Mouse (Mus musculus) limb, embryonic 15.5 days (tissue): ENCODE measurements at regions not wholly inside any gene's neighbourhood (a gene's known extent, or its start where the extent isn't known, plus 50 kb on each side); places are given as distances from the start of the nearest gene placed in this dataset.

Experiments used
- ATAC-seq: fragments of 200-750 bp; cut with Nextera tagmentation; 2 replicates; pipeline ENCODE4 v1.8.0; 2017; ENCODE audit warnings: low read depth, moderate TSS enrichment; ENCODE audit not compliant: insufficient number of reproducible peaks, low FRiP score, low TSS enrichment
- H3K27ac ChIP-seq: fragments of 300-500 bp; sonication (generic); 2 replicates; pipeline ENCODE4 v1.5.1; 2015; ENCODE audit warnings: moderate library complexity, mild to moderate bottlenecking, inconsistent platforms
- H3K27me3 ChIP-seq: fragments of 300-500 bp; sonication (generic); 2 replicates; pipeline ENCODE4 v1.6.1; 2015; ENCODE audit warnings: inconsistent platforms
- H3K36me3 ChIP-seq: fragments of 300-500 bp; sonication (generic); 2 replicates; pipeline ENCODE4 v1.6.1; 2015; ENCODE audit warnings: inconsistent platforms
- H3K4me1 ChIP-seq: fragments of 300-500 bp; sonication (generic); 2 replicates; pipeline ENCODE4 v1.6.1; 2015; ENCODE audit warnings: inconsistent platforms
- H3K4me2 ChIP-seq: fragments of 300-500 bp; sonication (generic); 2 replicates; pipeline ENCODE4 v1.6.1; 2015; ENCODE audit warnings: mild to moderate bottlenecking, inconsistent platforms
- H3K4me3 ChIP-seq: fragments of 300-500 bp; sonication (generic); 2 replicates; pipeline ENCODE4 v1.5.1; 2015; ENCODE audit warnings: mild to moderate bottlenecking, inconsistent platforms
- H3K9ac ChIP-seq: fragments of 300-500 bp; sonication (generic); 2 replicates; pipeline ENCODE4 v1.6.1; 2015; ENCODE audit warnings: inconsistent platforms
- H3K9me3 ChIP-seq: fragments of 300-500 bp; sonication (generic); 2 replicates; pipeline ENCODE4 v1.6.1; 2016; ENCODE audit warnings: inconsistent platforms
- WGBS: fragments of 180-500 bp; shearing (Covaris S2); methylation state at CpG from one replicate; pipeline ENCODE4 v1.1.7; 2015; 5-methylcytosine and 5-hydroxymethylcytosine counted together

- Histone ChIP-seq H3K4me1 (peaks cover 17% of the 10 kb centered on the region), H3K36me3 (no peaks in the 10 kb centered on the region), H3K9ac (no peak overlapping the region), H3K4me2 (no peak overlapping the region), H3K27ac (no peak overlapping the region), H3K4me3 (no peak overlapping the region), H3K27me3 (no peaks in the 10 kb centered on the region), H3K9me3 (no peaks in the 10 kb centered on the region)
- ATAC-seq: no peak
- 70% methylated on average over 5 of the region's 5 CpGs for WGBS
These were observed 653.5 kb upstream of the Cdh5 start for GRCm38 (mm10) chr8:103447916-103448315.

GRCm38 (mm10) chr8:103451381-103452018, 649.9 kb upstream of the Cdh5 start:
- Histone ChIP-seq H3K4me2 (no peak overlapping the region), H3K36me3 (no peaks in the 10 kb centered on the region), H3K4me1 (peaks cover 19% of the 10 kb centered on the region), H3K27ac (peak overlapping the region; percentile 73), H3K9ac (no peak overlapping the region), H3K9me3 (no peaks in the 10 kb centered on the region), H3K27me3 (no peaks in the 10 kb centered on the region), H3K4me3 (no peak overlapping the region)
- WGBS: 38% methylated on average over 5 of the region's 5 CpGs
- ATAC-seq: no peak

- 67% methylated on average over 6 of the region's 6 CpGs for WGBS
- Histone ChIP-seq H3K9me3 (no peaks in the 10 kb centered on the region), H3K27ac (no peak overlapping the region), H3K9ac (no peak overlapping the region), H3K36me3 (no peaks in the 10 kb centered on the region), H3K4me1 (0 out of 2 replicates have a peak, but pooled peaks cover 3% of the 10 kb centered on the region), H3K4me2 (no peak overlapping the region), H3K27me3 (no peaks in the 10 kb centered on the region), H3K4me3 (no peak overlapping the region)
- no peak for ATAC-seq
These were observed 644.2 kb upstream of the Cdh5 start for GRCm38 (mm10) chr8:103457176-103457575.

GRCm38 (mm10) chr8:103463557-103463956, 637.9 kb upstream of the Cdh5 start:
- Histone ChIP-seq H3K27me3 (no peaks in the 10 kb centered on the region), H3K27ac (no peak overlapping the region), H3K36me3 (no peaks in the 10 kb centered on the region), H3K9ac (no peak overlapping the region), H3K9me3 (no peaks in the 10 kb centered on the region), H3K4me2 (no peak overlapping the region), H3K4me1 (no peaks in the 10 kb centered on the region; the same call in 1 of the 2 replicates), H3K4me3 (no peak overlapping the region)
- WGBS: 55% methylated on average over 4 of the region's 4 CpGs
- ATAC-seq: no peak

- no peak overlapping the region for H3K27ac ChIP-seq
- no peak overlapping the region for H3K4me2 ChIP-seq
- H3K9ac ChIP-seq: no peak overlapping the region
- H3K36me3 ChIP-seq: no peaks in the 10 kb centered on the region
- no peak overlapping the region for H3K4me3 ChIP-seq
- H3K4me1 ChIP-seq: no peaks in the 10 kb centered on the region; the same call in 1 of the 2 replicates
- 81% methylated on average over 2 of the region's 2 CpGs for WGBS
- no peak for ATAC-seq
- no peaks in the 10 kb centered on the region for H3K27me3 ChIP-seq
- H3K9me3 ChIP-seq: no peaks in the 10 kb centered on the region
These were observed 636.6 kb upstream of the Cdh5 start for GRCm38 (mm10) chr8:103464777-103465353.

DNA sequence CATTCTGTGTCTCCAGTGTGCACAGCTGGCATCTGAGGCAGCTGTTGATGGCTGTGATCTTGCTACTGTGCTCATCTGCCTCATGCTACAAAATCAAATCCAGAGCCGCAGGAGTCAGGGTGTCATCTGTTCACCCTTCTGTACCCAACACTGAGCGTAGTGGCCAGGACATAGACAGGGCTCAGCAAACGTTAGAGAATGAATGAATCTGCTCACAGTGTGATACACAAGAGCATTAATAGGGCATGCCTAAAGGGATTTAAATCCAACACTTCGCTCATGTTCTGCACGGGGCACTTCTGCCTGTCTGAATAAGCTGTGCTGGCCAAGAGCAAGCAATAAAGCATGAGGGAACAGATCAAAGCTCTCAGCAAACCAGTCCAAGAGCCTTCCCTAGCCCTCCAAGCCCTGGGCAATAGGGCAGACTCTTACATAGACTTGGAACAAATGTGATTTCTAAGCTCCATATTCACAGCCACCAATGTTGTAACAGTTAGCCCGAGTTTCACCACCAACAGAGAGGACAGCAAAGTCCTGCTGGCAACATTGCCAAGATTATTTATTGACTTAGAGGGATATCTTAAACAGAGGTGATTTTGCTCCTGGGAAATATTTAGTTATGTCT, 633.8 kb upstream of the Cdh5 start:
- 52% methylated on average over 6 of the region's 6 CpGs for WGBS
- Histone ChIP-seq H3K4me1 (no peaks in the 10 kb centered on the region; the same call in 1 of the 2 replicates), H3K9me3 (no peaks in the 10 kb centered on the region), H3K4me2 (no peak overlapping the region), H3K27me3 (no peaks in the 10 kb centered on the region), H3K4me3 (no peak overlapping the region), H3K27ac (no peak overlapping the region), H3K9ac (no peak overlapping the region), H3K36me3 (no peaks in the 10 kb centered on the region)
- no peak for ATAC-seq

DNA sequence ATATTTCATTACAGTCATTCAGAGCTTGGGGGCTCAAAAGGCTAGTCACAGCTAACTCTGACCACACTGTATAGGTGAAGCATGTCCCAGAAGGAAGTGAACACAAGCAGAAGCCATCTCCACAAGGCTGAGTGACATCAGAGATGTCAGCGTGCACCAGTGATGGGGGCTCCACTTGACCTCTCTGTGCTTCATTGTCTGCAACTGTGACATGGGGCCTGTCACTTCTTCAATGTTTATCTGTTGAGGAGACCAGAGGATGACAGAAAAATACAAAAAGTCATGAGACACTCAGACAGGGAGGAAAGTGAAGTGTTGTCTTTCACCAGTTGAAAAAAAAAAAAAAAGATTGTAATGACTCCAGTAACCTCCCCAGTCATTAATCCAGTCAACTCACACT, 632.4 kb upstream of the Cdh5 start:
- no peaks in the 10 kb centered on the region for H3K36me3 ChIP-seq
- no peak for ATAC-seq
- no peak overlapping the region for H3K9ac ChIP-seq
- WGBS: 91% methylated on average over 1 of the region's 1 CpGs
- H3K27me3 ChIP-seq: no peaks in the 10 kb centered on the region
- H3K9me3 ChIP-seq: no peaks in the 10 kb centered on the region
- no peak overlapping the region for H3K4me3 ChIP-seq
- H3K4me1 ChIP-seq: no peaks in the 10 kb centered on the region; the same call in 1 of the 2 replicates
- no peak overlapping the region for H3K4me2 ChIP-seq
- H3K27ac ChIP-seq: no peak overlapping the region

GRCm38 (mm10) chr8:103470316-103470715, 631.1 kb upstream of the Cdh5 start:
- no peak for ATAC-seq
- H3K27ac ChIP-seq: no peak overlapping the region
- H3K9ac ChIP-seq: no peak overlapping the region
- no peaks in the 10 kb centered on the region for H3K9me3 ChIP-seq
- no peaks in the 10 kb centered on the region; the same call in 1 of the 2 replicates for H3K4me1 ChIP-seq
- WGBS: 34% methylated on average over 4 of the region's 4 CpGs
- no peaks in the 10 kb centered on the region for H3K27me3 ChIP-seq
- no peak overlapping the region for H3K4me3 ChIP-seq
- no peak overlapping the region for H3K4me2 ChIP-seq
- H3K36me3 ChIP-seq: no peaks in the 10 kb centered on the region

GRCm38 (mm10) chr8:103475816-103476797, 625.3 kb upstream of the Cdh5 start:
- WGBS: 73% methylated on average over 12 of the region's 12 CpGs
- no peaks in the 10 kb centered on the region for H3K4me1 ChIP-seq
- no peak overlapping the region for H3K9ac ChIP-seq
- ATAC-seq: no peak
- no peak overlapping the region for H3K4me3 ChIP-seq
- H3K4me2 ChIP-seq: no peak overlapping the region
- H3K27ac ChIP-seq: no peak overlapping the region
- no peaks in the 10 kb centered on the region for H3K36me3 ChIP-seq
- H3K27me3 ChIP-seq: no peaks in the 10 kb centered on the region
- H3K9me3 ChIP-seq: no peaks in the 10 kb centered on the region

DNA sequence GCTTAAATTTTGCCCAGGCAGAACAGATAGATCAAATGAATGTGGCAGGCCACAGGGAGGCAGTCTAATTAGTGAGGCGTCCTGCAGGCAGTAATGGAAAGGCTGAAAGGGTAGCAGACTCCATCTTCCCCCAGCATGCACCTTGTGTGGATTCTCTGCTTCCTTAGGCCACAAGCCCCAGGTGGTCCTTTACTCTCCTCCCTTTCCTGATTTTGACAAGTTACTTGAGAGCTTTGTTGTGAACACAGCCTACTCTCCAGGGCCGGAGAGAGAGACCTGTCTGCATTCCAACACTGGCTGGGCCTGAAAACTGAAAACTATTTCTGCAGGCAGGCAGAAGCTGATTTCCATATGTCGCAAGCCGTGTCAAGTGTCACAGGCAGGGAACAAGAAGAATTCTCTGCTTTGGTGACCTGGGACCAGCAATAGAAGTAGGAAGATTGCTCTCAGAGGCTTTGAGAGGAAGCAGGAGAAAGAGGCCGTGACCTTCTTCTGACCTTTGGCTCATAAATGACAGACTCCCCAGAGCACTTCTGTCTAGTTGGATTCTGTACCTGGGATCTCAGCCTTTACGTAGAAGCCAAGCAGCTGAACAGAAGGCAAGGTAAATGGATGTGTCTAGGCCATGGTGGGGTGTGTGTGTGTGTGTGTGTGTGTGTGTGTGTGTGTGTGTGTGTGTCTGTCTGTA, 619.2 kb upstream of the Cdh5 start:
- no peak overlapping the region for H3K4me2 ChIP-seq
- ATAC-seq: no peak
- H3K27me3 ChIP-seq: no peaks in the 10 kb centered on the region
- no peak overlapping the region for H3K27ac ChIP-seq
- no peaks in the 10 kb centered on the region for H3K9me3 ChIP-seq
- H3K36me3 ChIP-seq: no peaks in the 10 kb centered on the region
- no peak overlapping the region for H3K4me3 ChIP-seq
- H3K9ac ChIP-seq: no peak overlapping the region
- peaks cover 6% of the 10 kb centered on the region for H3K4me1 ChIP-seq
- 21% methylated on average over 6 of the region's 6 CpGs for WGBS

DNA sequence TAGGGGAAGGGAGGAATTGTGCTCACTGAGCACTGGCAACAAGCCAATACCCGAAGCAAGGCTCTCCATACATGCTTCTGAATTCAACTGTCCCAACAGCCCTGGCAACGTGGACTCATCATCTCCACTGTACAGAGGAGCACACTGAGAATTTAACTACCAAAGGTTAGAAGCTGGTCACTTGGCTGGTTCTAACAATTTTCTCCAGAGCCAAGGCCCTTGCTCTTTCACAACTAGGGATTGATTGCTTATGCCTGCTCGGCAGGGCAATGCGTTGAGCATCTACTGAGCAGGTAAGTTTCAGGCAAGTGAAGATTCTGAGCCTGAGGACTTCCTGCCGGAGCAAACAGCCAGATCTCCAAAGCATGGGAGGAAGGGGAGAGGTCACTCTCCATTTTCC, 616.0 kb upstream of the Cdh5 start:
- H3K27me3 ChIP-seq: no peaks in the 10 kb centered on the region
- H3K9me3 ChIP-seq: no peaks in the 10 kb centered on the region
- no peak overlapping the region for H3K4me3 ChIP-seq
- H3K4me2 ChIP-seq: no peak overlapping the region
- peaks cover 12% of the 10 kb centered on the region for H3K4me1 ChIP-seq
- H3K27ac ChIP-seq: no peak overlapping the region
- no peak overlapping the region for H3K9ac ChIP-seq
- ATAC-seq: no peak
- no peaks in the 10 kb centered on the region for H3K36me3 ChIP-seq
- WGBS: 78% methylated on average over 5 of the region's 5 CpGs
